Mouse (Mus musculus): Measurements from ENCODE around the gene Zar1l. TPM values are rescaled to one million over a fixed set of nuclear protein-coding genes. Genes with fewer than 3 reads are reported as not detected.

The Zar1l gene
- not detected in 2 replicates for polyA plus RNA-seq (2016; fragmentation: Nextera tagmentation; extraction: Ambion mirVana)

DNA sequence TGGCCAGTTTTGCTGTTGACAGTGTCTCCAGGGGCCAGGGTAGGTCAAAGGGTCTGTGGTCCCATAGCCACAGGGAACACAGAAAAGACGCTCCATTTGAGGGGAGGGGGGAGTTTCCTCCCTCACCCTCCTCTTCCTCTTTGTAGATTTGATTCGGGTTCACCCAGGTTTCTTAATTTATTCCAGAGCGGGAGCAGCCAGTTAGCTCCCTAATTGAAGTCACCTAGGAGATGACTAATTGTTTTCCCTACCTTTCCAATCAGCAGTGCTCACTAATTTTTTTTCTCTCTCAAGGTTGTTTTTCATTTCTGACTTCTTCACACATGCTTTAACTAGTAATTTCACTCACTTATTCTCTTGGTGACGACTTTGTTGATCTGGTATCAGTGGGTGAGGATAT is at the start of gene Zar1l:
Gene Zar1l (minus strand): TSS at position 101 of the 400 bp plus-strand sequence.
- H3K27ac ChIP-seq: no peak within 1 kb of the TSS
- DNase-seq (ENCODE audit: low spot score): no peak
- no peak within 1 kb of the TSS for H3K4me3 ChIP-seq
- WGBS: 45% methylated on average over 4 of the region's 4 CpGs
- no peaks in the 10 kb centered on the region for H3K36me3 ChIP-seq
- H3K9me3 ChIP-seq (replicated peaks): no peaks in the 10 kb centered on the region
- no peaks in the 10 kb centered on the region for H3K27me3 ChIP-seq (ENCODE audit: low read depth, poor library complexity, severe bottlenecking)
- H3K4me1 ChIP-seq: peaks cover 12% of the 10 kb centered on the region; the same call in 1 of the 2 replicates

- Histone ChIP-seq H3K4me1 (no peaks in the 10 kb centered on the region), H3K4me3 (no peak overlapping the region), H3K27ac (no peak overlapping the region), H3K36me3 (peaks cover 94% of the 10 kb centered on the region), H3K27me3 (ENCODE audit: low read depth, poor library complexity, severe bottlenecking) (no peaks in the 10 kb centered on the region), H3K9me3 (replicated peaks) (no peaks in the 10 kb centered on the region)
- no peak for DNase-seq (ENCODE audit: low spot score)
- 91% methylated on average over 5 of the region's 5 CpGs for WGBS
Measured at GRCm38 (mm10) chr5:150566971-150567370, 49.0 kb upstream of the Zar1l start.

- no peaks in the 10 kb centered on the region for H3K9me3 ChIP-seq (replicated peaks)
- 89% methylated on average over 3 of the region's 3 CpGs for WGBS
- no peak for DNase-seq (ENCODE audit: low spot score)
- H3K4me3 ChIP-seq: no peak overlapping the region
- peaks cover 95% of the 10 kb centered on the region for H3K36me3 ChIP-seq
- H3K27me3 ChIP-seq (ENCODE audit: low read depth, poor library complexity, severe bottlenecking): no peaks in the 10 kb centered on the region
- H3K27ac ChIP-seq: no peak overlapping the region
- no peaks in the 10 kb centered on the region for H3K4me1 ChIP-seq
Measured at GRCm38 (mm10) chr5:150566226-150566625, 48.3 kb upstream of the Zar1l start.

GRCm38 (mm10) chr5:150564426-150564825 is 46.5 kb upstream of the Zar1l start:
- Histone ChIP-seq H3K4me1 (no peaks in the 10 kb centered on the region), H3K36me3 (peaks cover 94% of the 10 kb centered on the region), H3K27ac (no peak overlapping the region), H3K9me3 (replicated peaks) (no peaks in the 10 kb centered on the region), H3K27me3 (ENCODE audit: low read depth, poor library complexity, severe bottlenecking) (no peaks in the 10 kb centered on the region), H3K4me3 (no peak overlapping the region)
- peak; percentile 23 for DNase-seq (ENCODE audit: low spot score)
- WGBS: 91% methylated on average over 6 of the region's 6 CpGs

DNA sequence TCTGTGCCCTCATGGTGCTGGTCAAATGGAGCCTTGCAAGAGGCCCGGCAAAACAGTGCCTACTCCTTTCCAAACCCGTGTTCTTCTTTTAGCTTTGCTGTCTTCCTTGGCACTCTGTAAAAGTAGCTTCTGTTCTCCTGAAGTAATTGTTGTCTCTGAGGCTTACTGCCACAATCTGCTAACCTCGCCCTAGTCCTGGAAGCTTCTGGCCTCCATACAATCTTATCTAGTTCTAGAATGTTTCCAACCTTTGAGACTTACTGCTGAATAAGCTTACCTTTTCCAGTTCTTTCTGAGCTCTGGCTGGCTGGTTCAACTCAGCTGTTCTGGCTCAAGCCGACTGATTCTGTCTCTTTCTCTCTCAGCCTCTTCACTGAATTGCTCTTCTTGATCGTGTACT is 43.8 kb upstream of the Zar1l start:
- DNase-seq (ENCODE audit: low spot score): peak; percentile 12
- no peak overlapping the region for H3K27ac ChIP-seq
- 92% methylated on average over 5 of the region's 5 CpGs for WGBS
- H3K9me3 ChIP-seq (replicated peaks): no peaks in the 10 kb centered on the region
- no peak overlapping the region for H3K4me3 ChIP-seq
- peaks cover 96% of the 10 kb centered on the region for H3K36me3 ChIP-seq
- no peaks in the 10 kb centered on the region for H3K4me1 ChIP-seq
- H3K27me3 ChIP-seq (ENCODE audit: low read depth, poor library complexity, severe bottlenecking): no peaks in the 10 kb centered on the region

GRCm38 (mm10) chr5:150561376-150561775 is 43.4 kb upstream of the Zar1l start:
- DNase-seq (ENCODE audit: low spot score): no peak
- Histone ChIP-seq H3K27ac (no peak overlapping the region), H3K4me1 (no peaks in the 10 kb centered on the region), H3K9me3 (replicated peaks) (no peaks in the 10 kb centered on the region), H3K36me3 (peaks cover 94% of the 10 kb centered on the region), H3K27me3 (ENCODE audit: low read depth, poor library complexity, severe bottlenecking) (no peaks in the 10 kb centered on the region), H3K4me3 (no peak overlapping the region)

DNA sequence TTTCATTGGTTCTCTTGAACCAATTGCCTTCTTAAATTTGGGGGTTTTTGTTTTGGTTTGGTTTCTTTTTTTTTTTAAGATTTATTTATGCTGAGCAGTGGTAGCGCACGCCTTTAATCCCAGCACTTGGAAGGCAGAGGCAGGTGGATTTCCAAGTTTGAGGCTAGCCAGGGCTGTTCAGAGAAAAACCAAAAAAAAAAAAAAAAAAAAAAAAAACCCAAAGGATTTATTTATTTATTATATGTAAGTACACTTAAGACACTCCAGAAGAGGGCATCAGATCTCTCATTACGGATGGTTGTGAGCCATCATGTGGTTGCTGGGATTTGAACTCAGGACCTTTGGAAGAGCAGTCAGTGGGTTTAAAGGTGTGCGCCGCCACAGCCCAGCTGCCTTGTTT is 42.9 kb upstream of the Zar1l start:
- no peaks in the 10 kb centered on the region for H3K4me1 ChIP-seq
- no peak for DNase-seq (ENCODE audit: low spot score)
- no peak overlapping the region for H3K27ac ChIP-seq
- peaks cover 90% of the 10 kb centered on the region for H3K36me3 ChIP-seq
- whole genome bisulfite sequencing: 96% methylated on average over 5 of the region's 5 CpGs
- no peaks in the 10 kb centered on the region for H3K27me3 ChIP-seq (ENCODE audit: low read depth, poor library complexity, severe bottlenecking)
- H3K4me3 ChIP-seq: no peak overlapping the region
- H3K9me3 ChIP-seq (replicated peaks): no peaks in the 10 kb centered on the region

GRCm38 (mm10) chr5:150559519-150560103 is 41.6 kb upstream of the Zar1l start:
- no peaks in the 10 kb centered on the region for H3K4me1 ChIP-seq
- no peak overlapping the region for H3K4me3 ChIP-seq
- peak; percentile 12 for DNase-seq (ENCODE audit: low spot score)
- H3K27me3 ChIP-seq (ENCODE audit: low read depth, poor library complexity, severe bottlenecking): no peaks in the 10 kb centered on the region
- H3K9me3 ChIP-seq (replicated peaks): no peaks in the 10 kb centered on the region
- no peak overlapping the region for H3K27ac ChIP-seq
- peaks cover 90% of the 10 kb centered on the region for H3K36me3 ChIP-seq
- 92% methylated on average over 6 of the region's 6 CpGs for WGBS

DNA sequence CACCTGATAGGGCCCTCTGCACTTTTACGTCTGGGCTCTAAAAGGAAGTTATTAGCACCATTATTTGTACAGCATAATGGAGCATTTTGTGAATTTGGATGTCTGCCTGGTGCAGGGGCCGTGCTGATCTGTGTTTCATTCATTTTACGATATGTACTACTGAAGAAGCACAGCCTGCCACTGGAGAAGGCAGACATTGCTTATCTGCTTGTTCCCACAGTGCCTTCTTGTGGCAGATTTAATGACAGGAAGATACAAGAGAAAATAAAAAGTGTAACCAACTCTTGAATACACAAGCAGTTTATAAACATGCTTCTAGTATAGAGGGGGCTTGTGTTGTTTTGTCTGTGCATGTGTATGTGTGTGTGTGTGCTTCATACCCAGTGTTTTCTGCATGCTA is 33.7 kb upstream of the Zar1l start:
- 89% methylated on average over 3 of the region's 3 CpGs for WGBS
- H3K36me3 ChIP-seq: peaks cover 73% of the 10 kb centered on the region
- no peak overlapping the region for H3K27ac ChIP-seq
- H3K4me1 ChIP-seq: no peaks in the 10 kb centered on the region
- peak; percentile 11 for DNase-seq (ENCODE audit: low spot score)
- no peak overlapping the region for H3K4me3 ChIP-seq
- H3K9me3 ChIP-seq (replicated peaks): no peaks in the 10 kb centered on the region
- H3K27me3 ChIP-seq (ENCODE audit: low read depth, poor library complexity, severe bottlenecking): no peaks in the 10 kb centered on the region

DNA sequence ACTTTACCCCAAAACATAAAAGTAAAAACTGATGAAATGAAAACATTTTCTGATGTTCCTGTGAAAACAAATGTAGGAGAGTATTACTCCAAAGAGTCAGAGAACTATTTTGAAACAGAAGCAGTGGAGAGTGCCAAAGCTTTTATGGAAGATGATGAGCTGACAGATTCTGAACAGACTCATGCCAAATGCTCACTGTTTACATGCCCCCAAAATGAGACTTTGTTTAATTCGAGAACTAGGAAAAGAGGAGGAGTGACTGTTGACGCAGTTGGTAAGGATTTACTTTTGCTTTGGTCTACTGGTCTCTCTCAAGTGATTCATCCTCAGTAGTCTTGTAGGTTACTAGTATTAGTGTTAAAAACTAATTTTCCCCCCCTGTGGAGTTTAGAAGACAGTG is 25.2 kb upstream of the Zar1l start:
- Histone ChIP-seq H3K4me3 (no peak overlapping the region), H3K4me1 (no peaks in the 10 kb centered on the region), H3K36me3 (peaks cover 49% of the 10 kb centered on the region), H3K27me3 (ENCODE audit: low read depth, poor library complexity, severe bottlenecking) (no peaks in the 10 kb centered on the region), H3K27ac (no peak overlapping the region), H3K9me3 (replicated peaks) (no peaks in the 10 kb centered on the region; the same call in 1 of the 2 replicates)
- no peak for DNase-seq (ENCODE audit: low spot score)
- WGBS: 91% methylated on average over 2 of the region's 2 CpGs

DNA sequence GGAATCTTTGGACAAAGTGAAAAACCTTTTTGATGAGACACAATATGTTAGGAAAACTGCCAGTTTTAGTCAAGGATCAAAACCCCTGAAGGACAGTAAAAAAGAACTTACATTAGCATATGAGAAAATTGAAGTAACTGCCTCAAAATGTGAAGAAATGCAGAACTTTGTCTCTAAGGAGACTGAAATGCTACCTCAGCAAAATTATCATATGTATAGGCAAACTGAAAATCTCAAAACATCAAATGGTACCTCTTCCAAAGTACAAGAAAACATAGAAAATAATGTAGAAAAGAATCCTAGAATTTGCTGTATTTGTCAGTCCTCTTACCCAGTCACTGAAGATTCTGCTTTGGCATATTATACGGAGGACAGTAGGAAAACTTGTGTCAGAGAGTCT is 23.3 kb upstream of the Zar1l start:
- Histone ChIP-seq H3K36me3 (peaks cover 65% of the 10 kb centered on the region), H3K27ac (no peak overlapping the region), H3K27me3 (ENCODE audit: low read depth, poor library complexity, severe bottlenecking) (no peaks in the 10 kb centered on the region), H3K9me3 (replicated peaks) (no peaks in the 10 kb centered on the region; the same call in 1 of the 2 replicates), H3K4me1 (no peaks in the 10 kb centered on the region), H3K4me3 (no peak overlapping the region)
- no peak for DNase-seq (ENCODE audit: low spot score)
- WGBS: 94% methylated on average over 1 of the region's 1 CpGs

GRCm38 (mm10) chr5:150525239-150525638 is 7.3 kb upstream of the Zar1l start:
- peaks cover 16% of the 10 kb centered on the region for H3K4me1 ChIP-seq
- DNase-seq (ENCODE audit: low spot score): no peak
- peaks cover 34% of the 10 kb centered on the region for H3K36me3 ChIP-seq
- H3K4me3 ChIP-seq: no peak overlapping the region
- 89% methylated on average over 2 of the region's 2 CpGs for WGBS
- H3K9me3 ChIP-seq (replicated peaks): no peaks in the 10 kb centered on the region
- no peaks in the 10 kb centered on the region for H3K27me3 ChIP-seq (ENCODE audit: low read depth, poor library complexity, severe bottlenecking)
- no peak overlapping the region for H3K27ac ChIP-seq

DNA sequence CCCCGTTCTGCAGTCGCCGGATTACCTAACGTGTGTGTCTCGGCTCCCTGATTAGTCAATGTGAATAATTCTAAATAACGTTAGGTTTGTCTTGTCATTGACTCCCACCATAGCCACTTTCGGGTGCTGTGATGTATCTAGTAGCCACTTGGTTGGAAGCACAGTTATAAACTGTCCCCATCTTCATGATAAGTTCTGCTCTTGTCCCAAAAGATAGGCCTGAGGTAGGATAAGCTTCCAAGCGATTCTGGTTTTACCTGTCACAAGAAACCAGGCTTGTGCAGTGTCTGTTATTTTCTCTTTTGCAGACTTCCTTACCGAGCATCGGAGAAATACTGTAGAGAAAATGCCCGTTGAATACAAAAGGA is 4.9 kb upstream of the Zar1l start:
- peaks cover 23% of the 10 kb centered on the region for H3K36me3 ChIP-seq
- no peaks in the 10 kb centered on the region for H3K9me3 ChIP-seq (replicated peaks)
- H3K27ac ChIP-seq: peak overlapping the region; percentile 98
- H3K27me3 ChIP-seq (ENCODE audit: low read depth, poor library complexity, severe bottlenecking): no peaks in the 10 kb centered on the region
- peak overlapping the region; percentile 89 for H3K4me3 ChIP-seq
- 11% methylated on average over 11 of the region's 11 CpGs for WGBS
- DNase-seq (ENCODE audit: low spot score): no peak
- H3K4me1 ChIP-seq: peaks cover 17% of the 10 kb centered on the region
